ENCODE assay signal across 17 mouse cellular contexts in genomic region chr19:60554866-60555438, GRCm38 (mm10). TPM values are rescaled to one million over a fixed set of nuclear protein-coding genes. Genes with fewer than 3 reads are reported as not detected.
DNase-seq lines count a peak whose midpoint lies in the region; ATAC-seq and TF ChIP-seq lines count a peak whose summit lies in the region.
"Had no signal": no experiment of that assay in that cellular context is flagged by ENCODE, and none has a peak within 500 bp of the region (broad histone marks: within the 10 kb centered on the region; RNA-seq: fewer than 3 reads in every experiment).

No protein-coding gene starts in this region.

- H3K4me1 ChIP-seq in forebrain, embryonic 14.5 days (ENCODE audit: control insufficient read depth, insufficient read depth, low read length): no peaks in the 10 kb centered on the region
- H3K4me1 ChIP-seq in forebrain, embryonic 15.5 days: no peaks in the 10 kb centered on the region
- H3K4me1 ChIP-seq in cerebellum, adult 2 months (ENCODE audit: control insufficient read depth, insufficient read depth, low read length): no peaks in the 10 kb centered on the region
- no peaks in the 10 kb centered on the region for H3K4me1 ChIP-seq in hindbrain, embryonic 14.5 days (replicated peaks; ENCODE audit: control insufficient read depth, insufficient read depth, low read length)
- H3K4me1 ChIP-seq: embryonic facial prominence, embryonic 13.5 days; forebrain, embryonic 10.5 days; heart, embryonic 15.5 days; hindbrain, embryonic 12.5 days; intestine, embryonic 15.5 days; limb, embryonic 15.5 days had no signal

- H3K9ac ChIP-seq in forebrain, embryonic 14.5 days (ENCODE audit: low read length): no peak overlapping the region
- H3K9ac ChIP-seq in forebrain, embryonic 15.5 days (replicated peaks): no peak overlapping the region
- H3K9ac ChIP-seq in hindbrain, embryonic 14.5 days: no peak overlapping the region
- H3K9ac ChIP-seq: embryonic facial prominence, embryonic 13.5 days; heart, embryonic 15.5 days; hindbrain, embryonic 12.5 days; intestine, embryonic 15.5 days; limb, embryonic 15.5 days had no signal

- no peak overlapping the region for H3K4me3 ChIP-seq in forebrain, embryonic 14.5 days (ENCODE audit: low read depth, low read length)
- H3K4me3 ChIP-seq in forebrain, embryonic 15.5 days: no peak overlapping the region
- H3K4me3 ChIP-seq in layer of hippocampus, adult 2 months: no peak overlapping the region
- H3K4me3 ChIP-seq in cerebellum, adult 2 months (replicated peaks; ENCODE audit: insufficient read depth, low read depth, low read length): no peak overlapping the region
- H3K4me3 ChIP-seq in hindbrain, embryonic 14.5 days (replicated peaks; ENCODE audit: low read length): no peak overlapping the region
- H3K4me3 ChIP-seq: embryonic facial prominence, embryonic 13.5 days; forebrain, embryonic 10.5 days; heart, embryonic 15.5 days; hindbrain, embryonic 12.5 days; intestine, embryonic 15.5 days; limb, embryonic 15.5 days had no signal

- no peak overlapping the region for H3K4me2 ChIP-seq in forebrain, embryonic 14.5 days (ENCODE audit: low read length)
- no peak overlapping the region for H3K4me2 ChIP-seq in forebrain, embryonic 15.5 days (replicated peaks)
- no peak overlapping the region for H3K4me2 ChIP-seq in hindbrain, embryonic 14.5 days (replicated peaks)
- H3K4me2 ChIP-seq: embryonic facial prominence, embryonic 13.5 days; heart, embryonic 15.5 days; hindbrain, embryonic 12.5 days; intestine, embryonic 15.5 days; limb, embryonic 15.5 days; midbrain, embryonic 11.5 days had no signal

- TF ChIP-seq CTCF in layer of hippocampus, adult 2 months (conservative IDR thresholded peaks at IDR 0.05): no peak
- no peak for TF ChIP-seq CTCF in cerebellum, adult 2 months (IDR thresholded peaks at IDR 0.05; ENCODE audit: borderline replicate concordance, insufficient read depth, low read depth, low read length)

- H3K36me3 ChIP-seq in forebrain, embryonic 14.5 days (ENCODE audit: control insufficient read depth, insufficient read depth, low read length): peaks cover 5% of the 10 kb centered on the region; the same call in 1 of the 2 replicates
- no peaks in the 10 kb centered on the region for H3K36me3 ChIP-seq in forebrain, embryonic 15.5 days
- H3K36me3 ChIP-seq in hindbrain, embryonic 14.5 days (replicated peaks; ENCODE audit: control insufficient read depth, insufficient read depth): peaks cover 10% of the 10 kb centered on the region

- H3K27ac ChIP-seq in forebrain, embryonic 14.5 days (ENCODE audit: low read depth, low read length): no peak overlapping the region
- H3K27ac ChIP-seq in forebrain, embryonic 15.5 days (replicated peaks): no peak overlapping the region
- peak overlapping the region; percentile 11; the same call in 1 of the 2 replicates for H3K27ac ChIP-seq in layer of hippocampus, adult 2 months
- H3K27ac ChIP-seq in cerebellum, adult 2 months (ENCODE audit: insufficient read depth, low read length): no peak overlapping the region
- no peak overlapping the region for H3K27ac ChIP-seq in hindbrain, embryonic 14.5 days
- H3K27ac ChIP-seq: embryonic facial prominence, embryonic 13.5 days; forebrain, embryonic 10.5 days; heart, embryonic 15.5 days; hindbrain, embryonic 12.5 days; intestine, embryonic 15.5 days; limb, embryonic 15.5 days had no signal

- no peaks in the 10 kb centered on the region for H3K27me3 ChIP-seq in forebrain, embryonic 14.5 days (replicated peaks; ENCODE audit: control insufficient read depth, insufficient read depth, low read length)
- no peaks in the 10 kb centered on the region for H3K27me3 ChIP-seq in forebrain, embryonic 15.5 days
- no peaks in the 10 kb centered on the region for H3K27me3 ChIP-seq in cerebellum, adult 2 months (ENCODE audit: control insufficient read depth, insufficient read depth, low read length)
- H3K27me3 ChIP-seq in hindbrain, embryonic 14.5 days (ENCODE audit: control insufficient read depth, insufficient read depth, low read length): no peaks in the 10 kb centered on the region
- H3K27me3 ChIP-seq: embryonic facial prominence, embryonic 13.5 days; heart, embryonic 15.5 days; hindbrain, embryonic 12.5 days; intestine, embryonic 15.5 days; limb, embryonic 15.5 days had no signal

- no peaks in the 10 kb centered on the region for H3K9me3 ChIP-seq in forebrain, embryonic 14.5 days (replicated peaks; ENCODE audit: control insufficient read depth, low read length)
- H3K9me3 ChIP-seq in forebrain, embryonic 15.5 days: no peaks in the 10 kb centered on the region
- H3K9me3 ChIP-seq in hindbrain, embryonic 14.5 days (ENCODE audit: control insufficient read depth, low read length): no peaks in the 10 kb centered on the region
- H3K9me3 ChIP-seq: embryonic facial prominence, embryonic 13.5 days; forebrain, embryonic 10.5 days; heart, embryonic 15.5 days; hindbrain, embryonic 12.5 days; intestine, embryonic 15.5 days; limb, embryonic 15.5 days had no signal

- ATAC-seq in forebrain, embryonic 14.5 days: no peak
- ATAC-seq in forebrain, embryonic 15.5 days (replicated peaks): no peak
- no peak for ATAC-seq in hindbrain, embryonic 14.5 days (ENCODE audit: low FRiP score)
- ATAC-seq: intestine, embryonic 15.5 days had no signal

- 87% methylated on average over 4 of the region's 4 CpGs for WGBS in forebrain, embryonic 14.5 days
- WGBS in forebrain, embryonic 15.5 days: 82% methylated on average over 4 of the region's 4 CpGs
- 62% methylated on average over 4 of the region's 4 CpGs for WGBS in cerebellum, adult 2 months
- 91% methylated on average over 4 of the region's 4 CpGs for WGBS in hindbrain, embryonic 14.5 days

- TF ChIP-seq POLR2A in cerebellum, adult 2 months (IDR thresholded peaks at IDR 0.05; ENCODE audit: borderline replicate concordance, insufficient read depth, low read length): no peak

- DNase-seq in forebrain, embryonic 14.5 days (ENCODE audit: low spot score): peak; percentile 7
- no peak for DNase-seq in layer of hippocampus, adult 2 months (ENCODE audit: low spot score in 2 of 2)
- DNase-seq in layer of hippocampus, adult 9-11 months: no peak
- DNase-seq in MN1 (ENCODE audit: low spot score): peak; percentile 12
- DNase-seq in adrenal gland, postnatal 36 days: peak; percentile 65 to 67
- DNase-seq in cerebellum, adult 2 months: no peak
- no peak for DNase-seq in hindbrain, embryonic 14.5 days (ENCODE audit: low spot score)
- DNase-seq: cerebellum, adult 11 months; thymus, postnatal 36 days had no signal

RNA-seq across cellular contexts. Expression of gene Cacul1, which starts 25.9 kb away (rescaled TPM):
- polyA plus RNA-seq in forebrain, embryonic 14.5 days (2014; fragmentation: Nextera tagmentation; extraction: Ambion mirVana): 17.2 and 20.0 TPM in 2 replicates
- 23.2 and 26.2 TPM in 2 replicates for polyA plus RNA-seq in forebrain, embryonic 15.5 days (2015; fragmentation: Nextera tagmentation; extraction: Ambion mirVana)
- 10 to 100 TPM; 48.9 to 51.9 TPM for total RNA-seq in layer of hippocampus, adult 2 months (2021)
- total RNA-seq in adrenal gland, postnatal 36 days (2021): 10 to 100 TPM; 42.3 to 44.7 TPM
- polyA plus RNA-seq in cerebellum, adult 2 months (2012; rRNA removed): 21.7 and 21.8 TPM in 2 replicates
- polyA plus RNA-seq in hindbrain, embryonic 14.5 days (2014; fragmentation: Nextera tagmentation; extraction: Ambion mirVana): 27.3 and 32.3 TPM in 2 replicates

Comparison
In these comparisons a context has a peak if more than half of its experiments do, and no peak if none do; other contexts are left out.
1. DNase-seq: peak in forebrain, embryonic 14.5 days (single experiment), MN1 (single experiment) and adrenal gland, postnatal 36 days (2 of 2); none in layer of hippocampus, adult 2 months (0 of 2), layer of hippocampus, adult 9-11 months (single experiment), cerebellum, adult 2 months (0 of 2) and hindbrain, embryonic 14.5 days (single experiment).